Mouse (Mus musculus) erythroblast, embryonic 14.5 days (primary cell): ENCODE measurements around the gene P2rx6.

Experiments used
- GATA1 ChIP-seq: IDR thresholded peaks from 2 replicates; pipeline ENCODE4 v1.6.1; 2012; ENCODE audit warnings: low read length, inconsistent platforms, mixed read lengths
- TAL1 ChIP-seq: IDR thresholded peaks from 3 replicates; pipeline ENCODE4 v1.6.1; 2012; ENCODE audit warnings: low read length, inconsistent platforms, mixed read lengths

DNA sequence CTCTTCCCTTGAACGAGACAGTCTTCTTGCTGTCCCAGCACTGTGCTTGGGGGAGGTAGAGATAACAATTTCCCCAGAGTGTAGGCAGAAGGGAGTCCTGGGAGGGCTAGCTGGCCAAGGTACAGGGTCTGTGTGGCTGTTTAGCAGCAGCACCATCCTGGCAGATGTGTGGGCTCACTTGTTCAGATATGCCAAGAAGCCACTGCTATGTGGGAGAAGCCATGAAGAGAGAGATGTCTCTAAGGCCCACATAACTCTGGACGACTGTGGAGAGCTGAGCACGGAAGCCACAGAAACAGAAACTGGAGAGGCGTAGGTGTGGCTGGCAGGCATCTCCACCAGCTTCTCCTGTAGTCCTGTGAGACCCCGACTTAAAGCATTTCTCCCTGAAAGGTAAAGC is 44.0 kb downstream of the P2rx6 start:
- TF ChIP-seq GATA1: no peak
- no peak for TF ChIP-seq TAL1
